Comparison of ENCODE assay signal across 24 mouse cellular contexts in genomic region chr1:79669419-79669974, GRCm38 (mm10). TPM values are rescaled to one million over a fixed set of nuclear protein-coding genes. Genes with fewer than 3 reads are reported as not detected.
DNase-seq lines count a peak whose midpoint lies in the region; ATAC-seq and TF ChIP-seq lines count a peak whose summit lies in the region.
"Had no signal": no experiment of that assay in that cellular context is flagged by ENCODE, and none has a peak within 500 bp of the region (broad histone marks: within the 10 kb centered on the region; RNA-seq: fewer than 3 reads in every experiment).

No protein-coding gene starts in this region.

- 62% methylated on average over 9 of the region's 9 CpGs for WGBS in lung, postnatal 0 days

- ATAC-seq in lung, postnatal 0 days = no peak
- peak; percentile 25 for ATAC-seq in megakaryocyte, adult 5-6 weeks (ENCODE audit: poor library complexity, severe bottlenecking)
- ATAC-seq in CD4-positive, CD25-positive, alpha-beta regulatory T cell, adult 4 months = no peak
- ATAC-seq: forebrain, embryonic 14.5 days; hindbrain, embryonic 16.5 days; inflammation-experienced regulatory T-cells, adult 6 months had no signal

- 0 out of 2 replicates have a peak, but pooled peaks cover 11% of the 10 kb centered on the region for H3K27me3 ChIP-seq in lung, postnatal 0 days (replicated peaks; ENCODE audit: insufficient read depth, low read length)

- no peak overlapping the region for H3K9ac ChIP-seq in lung, postnatal 0 days (replicated peaks; ENCODE audit: low read depth)
- H3K9ac ChIP-seq: embryonic facial prominence, embryonic 15.5 days; hindbrain, embryonic 12.5 days had no signal

- H3K4me3 ChIP-seq in lung, postnatal 0 days (ENCODE audit: low read depth, low read length) = no peak overlapping the region
- H3K4me3 ChIP-seq: embryonic facial prominence, embryonic 15.5 days; erythroblast, embryonic 14.5 days; forebrain, embryonic 10.5 days; gastrocnemius, adult 2 months; heart, embryonic 10.5 days; hindbrain, embryonic 12.5 days had no signal

- no peaks in the 10 kb centered on the region for H3K36me3 ChIP-seq in lung, postnatal 0 days (ENCODE audit: insufficient read depth, low read length)
- H3K36me3 ChIP-seq: embryonic facial prominence, embryonic 15.5 days; forebrain, embryonic 10.5 days; heart, embryonic 10.5 days; hindbrain, embryonic 12.5 days had no signal

- no peak overlapping the region for H3K4me2 ChIP-seq in lung, postnatal 0 days (replicated peaks; ENCODE audit: low read depth, low read length)
- H3K4me2 ChIP-seq: embryonic facial prominence, embryonic 15.5 days; hindbrain, embryonic 12.5 days had no signal

- H3K9me3 ChIP-seq in lung, postnatal 0 days (ENCODE audit: low read length) = no peaks in the 10 kb centered on the region
- H3K9me3 ChIP-seq: embryonic facial prominence, embryonic 15.5 days; forebrain, embryonic 10.5 days; heart, embryonic 10.5 days; hindbrain, embryonic 12.5 days had no signal

- H3K27ac ChIP-seq in lung, postnatal 0 days (ENCODE audit: low read length) = no peak overlapping the region
- H3K27ac ChIP-seq: embryonic facial prominence, embryonic 15.5 days; forebrain, embryonic 10.5 days; gastrocnemius, adult 2 months; heart, embryonic 10.5 days; hindbrain, embryonic 12.5 days had no signal

- H3K4me1 ChIP-seq in lung, postnatal 0 days (ENCODE audit: insufficient read depth, low read depth, low read length) = no peaks in the 10 kb centered on the region

- DNase-seq in lung, postnatal 36 days = peak; percentile 9
- DNase-seq in lung, postnatal 0 days (ENCODE audit: low spot score) = no peak
- DNase-seq in MEL-GATA-1-ER (ENCODE audit: extremely low read depth, low read depth) = peak; percentile 83
- no peak for DNase-seq in cerebellum, adult 8-10 months
- DNase-seq in right cerebral cortex, adult 18-20 months = no peak
- DNase-seq: adrenal gland, adult 8-10 months; cerebellum, adult 18-20 months; cerebellum, postnatal 10 days; embryo, embryonic 11 days; gastrocnemius, adult 2 months; gastrocnemius, postnatal 25 days; heart, adult 18-20 months; heart, postnatal 10 days; heart, postnatal 4 days had no signal

- TF ChIP-seq EP300 in lung, postnatal 0 days (IDR thresholded peaks at IDR 0.05) = no peak

- no peak for TF ChIP-seq CTCF in lung, postnatal 0 days (IDR thresholded peaks at IDR 0.05)

RNA-seq across cellular contexts. Expression of gene Ap1s3, which starts 2.3 kb away (rescaled TPM):
- 1.2 and 1.6 TPM in 2 replicates for polyA plus RNA-seq in lung, postnatal 0 days (2015; fragmentation: Nextera tagmentation; extraction: Ambion mirVana)
- 33.2 and 35.8 TPM in 2 replicates for total RNA-seq in megakaryocyte, adult 5-6 weeks (2015)
- 5.9 and 12.3 TPM in 2 replicates for total RNA-seq in megakaryocyte, adult 5-6 weeks (2017)
- polyA plus RNA-seq in CD4-positive, CD25-positive, alpha-beta regulatory T cell, adult 4 months (2017; shearing (Covaris generic)) = 1 to 10 TPM; 1.2 to 2.5 TPM
- total RNA-seq: gastrocnemius, adult 2 months; gastrocnemius, postnatal 25 days had no signal

Comparison
In these comparisons a context has a peak if more than half of its experiments do, and no peak if none do; other contexts are left out.
1. DNase-seq: peak in lung, postnatal 36 days (single experiment) and MEL-GATA-1-ER (single experiment); none in lung, postnatal 0 days (single experiment), cerebellum, adult 8-10 months (single experiment) and right cerebral cortex, adult 18-20 months (single experiment).